Mouse (Mus musculus) stomach, postnatal 0 days (tissue): Measurements from ENCODE around the gene Asb15. TPM values are rescaled to one million over a fixed set of nuclear protein-coding genes. Genes with fewer than 3 reads are reported as not detected.

ENCODE experiments used
- ATAC-seq: fragments of 200-750 bp; cut with Nextera tagmentation; 2 replicates; pipeline ENCODE4 v1.8.0; 2017; ENCODE audit not compliant: low FRiP score, low TSS enrichment
- DNase-seq: peaks from one replicate; pipeline ENCODE4 v3.0.0-alpha.2; 2016; ENCODE audit warnings: low spot score
- H3K27ac ChIP-seq: fragments of 300-500 bp; sonication (generic); replicated peaks from 2 replicates; pipeline ENCODE4 v1.5.1; 2014; ENCODE audit warnings: mild to moderate bottlenecking, control low read depth
- H3K27me3 ChIP-seq: fragments of 300-500 bp; sonication (generic); 2 replicates; pipeline ENCODE4 v1.6.1; 2014; ENCODE audit warnings: low read length; ENCODE audit not compliant: control insufficient read depth, insufficient read depth
- H3K36me3 ChIP-seq: fragments of 300-500 bp; sonication (generic); 2 replicates; pipeline ENCODE4 v1.6.1; 2014; ENCODE audit warnings: low read length, mixed read lengths; ENCODE audit not compliant: control insufficient read depth, insufficient read depth
- H3K4me1 ChIP-seq: fragments of 300-500 bp; sonication (generic); replicated peaks from 2 replicates; pipeline ENCODE4 v1.6.1; 2014; ENCODE audit warnings: antibody characterized with exemption; ENCODE audit not compliant: control insufficient read depth, insufficient read depth
- H3K4me2 ChIP-seq: fragments of 300-500 bp; sonication (generic); replicated peaks from 2 replicates; pipeline ENCODE4 v1.6.1; 2014; ENCODE audit warnings: low read depth, mild to moderate bottlenecking, control low read depth, moderate library complexity
- H3K4me3 ChIP-seq: fragments of 300-500 bp; sonication (generic); 2 replicates; pipeline ENCODE4 v1.5.1; 2014; ENCODE audit warnings: low read depth, low read length, control low read depth
- H3K9ac ChIP-seq: fragments of 300-500 bp; sonication (generic); 2 replicates; pipeline ENCODE4 v1.6.1; 2014; ENCODE audit warnings: mild to moderate bottlenecking, low read length, control low read depth, mixed read lengths
- H3K9me3 ChIP-seq: fragments of 300-500 bp; sonication (generic); 2 replicates; pipeline ENCODE4 v1.6.1; 2016; ENCODE audit warnings: low read length; ENCODE audit not compliant: control insufficient read depth
- CTCF ChIP-seq: IDR thresholded peaks from 2 replicates; pipeline ENCODE4 v1.5.1; 2016; ENCODE audit warnings: antibody characterized with exemption, low read depth, mild to moderate bottlenecking, moderate library complexity
- EP300 ChIP-seq: optimal IDR thresholded peaks from 2 replicates; pipeline ENCODE3; 2016; ENCODE audit warnings: antibody characterized with exemption
- WGBS: fragments of 180-500 bp; shearing (Covaris S2); extraction: QIAGEN DNeasy Blood & Tissue Kit; methylation state at CpG from one replicate; pipeline ENCODE4 v1.1.7; 2014; 5-methylcytosine and 5-hydroxymethylcytosine counted together
- polyA plus RNA-seq: library from polyadenylated mRNA; unstranded; fragments of >200 nt; fragmentation: Nextera tagmentation; extraction: Ambion mirVana; gene quantifications from 2 replicates; pipeline ENCODE4 v1.2.1, GENCODE M21; 2015

Asb15 gene
- polyA plus RNA-seq, 1 experiment from 2014 or later, result 0.06 TPM

- Histone ChIP-seq H3K27ac (no peak overlapping the region), H3K9me3 (no peaks in the 10 kb centered on the region), H3K4me2 (no peak overlapping the region), H3K4me1 (no peaks in the 10 kb centered on the region), H3K9ac (no peak overlapping the region), H3K27me3 (no peaks in the 10 kb centered on the region), H3K4me3 (no peak overlapping the region), H3K36me3 (no peaks in the 10 kb centered on the region)
- DNase-seq (no peak), ATAC-seq (no peak)
- TF ChIP-seq CTCF, result no peak
- TF ChIP-seq EP300, result no peak
- WGBS, result 72% methylated on average over 11 of the region's 11 CpGs
Measured at GRCm38 (mm10) chr6:24570278-24570677, 42.3 kb downstream of the Asb15 start.

GRCm38 (mm10) chr6:24571126-24571525, 43.2 kb downstream of the Asb15 start:
- DNase-seq (no peak), ATAC-seq (no peak)
- H3K4me2 ChIP-seq, result no peak overlapping the region
- TF ChIP-seq CTCF (no peak), EP300 (no peak)
- H3K27ac ChIP-seq, result no peak overlapping the region
- H3K4me1 ChIP-seq, result no peaks in the 10 kb centered on the region
- H3K4me3 ChIP-seq, result no peak overlapping the region
- WGBS, result 53% methylated on average over 6 of the region's 6 CpGs
- no peaks in the 10 kb centered on the region for H3K36me3 ChIP-seq
- H3K9me3 ChIP-seq, result no peaks in the 10 kb centered on the region
- no peaks in the 10 kb centered on the region for H3K27me3 ChIP-seq
- no peak overlapping the region for H3K9ac ChIP-seq

GRCm38 (mm10) chr6:24572431-24572830, 44.5 kb downstream of the Asb15 start:
- 86% methylated on average over 14 of the region's 14 CpGs for WGBS
- H3K4me2 ChIP-seq, result no peak overlapping the region
- no peak overlapping the region for H3K27ac ChIP-seq
- no peaks in the 10 kb centered on the region for H3K36me3 ChIP-seq
- TF ChIP-seq EP300 (no peak), CTCF (no peak)
- ATAC-seq (no peak), DNase-seq (no peak)
- H3K9ac ChIP-seq, result no peak overlapping the region
- H3K4me1 ChIP-seq, result no peaks in the 10 kb centered on the region
- H3K4me3 ChIP-seq, result no peak overlapping the region
- no peaks in the 10 kb centered on the region for H3K27me3 ChIP-seq
- H3K9me3 ChIP-seq, result no peaks in the 10 kb centered on the region

GRCm38 (mm10) chr6:24573319-24573718, 45.4 kb downstream of the Asb15 start:
- Histone ChIP-seq H3K9ac (no peak overlapping the region), H3K27ac (no peak overlapping the region), H3K27me3 (no peaks in the 10 kb centered on the region), H3K4me2 (no peak overlapping the region), H3K36me3 (no peaks in the 10 kb centered on the region), H3K4me3 (no peak overlapping the region), H3K4me1 (no peaks in the 10 kb centered on the region), H3K9me3 (no peaks in the 10 kb centered on the region)
- TF ChIP-seq EP300, result no peak
- TF ChIP-seq CTCF, result no peak
- ATAC-seq (no peak), DNase-seq (no peak)

GRCm38 (mm10) chr6:24583456-24583855, 55.5 kb downstream of the Asb15 start:
- H3K36me3 ChIP-seq, result no peaks in the 10 kb centered on the region
- ATAC-seq (no peak), DNase-seq (no peak)
- no peaks in the 10 kb centered on the region for H3K27me3 ChIP-seq
- H3K27ac ChIP-seq, result no peak overlapping the region
- H3K9ac ChIP-seq, result no peak overlapping the region
- WGBS, result 81% methylated on average over 3 of the region's 3 CpGs
- H3K4me3 ChIP-seq, result no peak overlapping the region
- TF ChIP-seq EP300, result no peak
- TF ChIP-seq CTCF, result no peak
- no peak overlapping the region for H3K4me2 ChIP-seq
- no peaks in the 10 kb centered on the region for H3K4me1 ChIP-seq
- H3K9me3 ChIP-seq, result no peaks in the 10 kb centered on the region

- WGBS, result 34% methylated on average over 10 of the region's 10 CpGs
Measured at GRCm38 (mm10) chr6:24585431-24586310, 57.7 kb downstream of the Asb15 start.

More at GRCm38 (mm10) chr6:24585431-24586310, 57.7 kb downstream of the Asb15 start:
- TF ChIP-seq CTCF (no peak), EP300 (no peak)
- H3K4me1 ChIP-seq, result no peaks in the 10 kb centered on the region
- H3K27ac ChIP-seq, result no peak overlapping the region
- H3K36me3 ChIP-seq, result no peaks in the 10 kb centered on the region
- no peak for DNase-seq
- no peak overlapping the region for H3K4me2 ChIP-seq
- H3K9ac ChIP-seq, result no peak overlapping the region
- no peaks in the 10 kb centered on the region for H3K27me3 ChIP-seq
- H3K4me3 ChIP-seq, result no peak overlapping the region
- no peaks in the 10 kb centered on the region for H3K9me3 ChIP-seq
- ATAC-seq, result no peak
